Comparison of ENCODE assay signal across 11 mouse cellular contexts in genomic region chr10:23686969-23687368, GRCm38 (mm10).
DNase-seq lines count a peak whose midpoint lies in the region; ATAC-seq lines count a peak whose summit lies in the region.
"Had no signal": no experiment of that assay in that cellular context is flagged by ENCODE, and none has a peak within 500 bp of the region (broad histone marks: within the 10 kb centered on the region; RNA-seq: fewer than 3 reads in every experiment).

No protein-coding gene starts in this region.

- peak overlapping the region; percentile 46 for H3K4me2 ChIP-seq in heart, embryonic 15.5 days
- H3K4me2 ChIP-seq: embryonic facial prominence, embryonic 13.5 days had no signal

- WGBS in heart, embryonic 15.5 days, result 22% methylated on average over 10 of the region's 10 CpGs

- H3K9ac ChIP-seq in heart, embryonic 15.5 days, result no peak overlapping the region
- H3K9ac ChIP-seq: embryonic facial prominence, embryonic 13.5 days had no signal

- no peak overlapping the region; the same call in 1 of the 2 replicates for H3K27ac ChIP-seq in heart, embryonic 15.5 days

- peak; percentile 23 for DNase-seq in embryo, embryonic 10.5 days (ENCODE audit: low spot score)
- DNase-seq in embryo, embryonic 9.5 days (ENCODE audit: extremely low spot score), result no peak
- DNase-seq in layer of hippocampus, postnatal 10 days (ENCODE audit: low spot score in 2 of 2), result peak; percentile 14 to 29
- DNase-seq in layer of hippocampus, adult 9-11 months, result no peak
- DNase-seq in lung, postnatal 25 days (ENCODE audit: low spot score), result peak; percentile 15
- no peak for DNase-seq in thymus, postnatal 36 days
- DNase-seq: kidney, adult 18-20 months; right cerebral cortex, postnatal 25 days had no signal

- H3K4me3 ChIP-seq in heart, embryonic 15.5 days, result peak overlapping the region; percentile 32; the same call in 1 of the 2 replicates
- H3K4me3 ChIP-seq: embryonic facial prominence, embryonic 13.5 days had no signal

- H3K4me1 ChIP-seq in heart, embryonic 15.5 days (replicated peaks), result peaks cover 5% of the 10 kb centered on the region; the same call in 1 of the 2 replicates
- H3K4me1 ChIP-seq: embryonic facial prominence, embryonic 13.5 days had no signal

- ATAC-seq in heart, embryonic 15.5 days (replicated peaks; ENCODE audit: insufficient number of reproducible peaks, insufficient read depth, low FRiP score, low read depth), result peak; percentile 39; the same call in 1 of the 2 replicates
- no peak for ATAC-seq in activated CD4-positive, CD25-positive, alpha-beta regulatory T cell, adult 4 months

- no peaks in the 10 kb centered on the region for H3K9me3 ChIP-seq in heart, embryonic 15.5 days (replicated peaks)
- H3K9me3 ChIP-seq: embryonic facial prominence, embryonic 13.5 days had no signal

- no peaks in the 10 kb centered on the region for H3K27me3 ChIP-seq in heart, embryonic 15.5 days
- H3K27me3 ChIP-seq: embryonic facial prominence, embryonic 13.5 days had no signal

- H3K36me3 ChIP-seq in heart, embryonic 15.5 days, result no peaks in the 10 kb centered on the region
- H3K36me3 ChIP-seq: embryonic facial prominence, embryonic 13.5 days had no signal

Comparison
In these comparisons a context has a peak if more than half of its experiments do, and no peak if none do; other contexts are left out.
1. DNase-seq: peak in embryo, embryonic 10.5 days (single experiment), layer of hippocampus, postnatal 10 days (2 of 2) and lung, postnatal 25 days (single experiment); none in embryo, embryonic 9.5 days (single experiment), layer of hippocampus, adult 9-11 months (single experiment) and thymus, postnatal 36 days (0 of 2).